Mouse (Mus musculus) gastrocnemius, postnatal 4 days (tissue): Measurements from ENCODE around the gene Vmn2r90. TPM values are rescaled to one million over a fixed set of nuclear protein-coding genes. Genes with fewer than 3 reads are reported as not detected.
A peak's percentile ranks its signal among the peaks of the same experiment; 100 is the strongest.
"Not testable (repeated sequence)": the region's sequence is repeated elsewhere in the genome, so short reads cannot be mapped to it uniquely, and the experiment has no call there.

Source experiments
- DNase-seq, 2 experiments: peaks; one replicate each; pipeline ENCODE4 v3.0.0; 2021 to 2022; ENCODE audit warnings: low spot score in 2 of 2, mixed read lengths in 2 of 2
- long read RNA-seq, 2 experiments: library from polyadenylated mRNA; stranded (forward); transcript quantifications; one replicate each; pipeline ENCODE4 v2.0.0; 2021
- total RNA-seq, 2 experiments: library from RNA; stranded (reverse); gene quantifications; 2 replicates each; pipeline ENCODE4 v1.2.3; 2021

Gene Vmn2r90
- total RNA-seq, result not detected
- long read RNA-seq, experiment 1, result 0 reads
- long read RNA-seq, experiment 2, result 0 reads

DNA sequence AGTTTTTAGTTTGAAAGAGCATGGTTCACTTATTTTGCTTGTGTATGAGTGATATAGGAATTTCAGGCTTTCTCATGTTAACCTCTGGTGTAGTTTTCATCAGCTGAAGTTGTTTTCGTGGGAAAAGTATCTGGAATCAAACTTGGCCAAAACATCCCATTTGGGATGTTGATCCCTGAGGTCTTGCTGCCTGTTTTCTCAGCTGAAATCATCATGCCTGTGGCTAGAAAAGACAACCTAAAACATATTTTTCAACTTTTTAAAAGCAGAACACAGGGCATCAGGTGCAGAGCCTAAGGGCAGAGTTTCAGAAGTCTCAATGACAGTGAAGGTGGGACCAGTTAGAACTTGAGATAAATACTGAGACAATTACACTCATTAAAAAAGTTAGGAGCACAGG lies at the start of gene Vmn2r90:
TSS of gene Vmn2r90 (plus strand) at position 301 of the 400 bp plus-strand sequence.
- DNase-seq, result no peak

DNA sequence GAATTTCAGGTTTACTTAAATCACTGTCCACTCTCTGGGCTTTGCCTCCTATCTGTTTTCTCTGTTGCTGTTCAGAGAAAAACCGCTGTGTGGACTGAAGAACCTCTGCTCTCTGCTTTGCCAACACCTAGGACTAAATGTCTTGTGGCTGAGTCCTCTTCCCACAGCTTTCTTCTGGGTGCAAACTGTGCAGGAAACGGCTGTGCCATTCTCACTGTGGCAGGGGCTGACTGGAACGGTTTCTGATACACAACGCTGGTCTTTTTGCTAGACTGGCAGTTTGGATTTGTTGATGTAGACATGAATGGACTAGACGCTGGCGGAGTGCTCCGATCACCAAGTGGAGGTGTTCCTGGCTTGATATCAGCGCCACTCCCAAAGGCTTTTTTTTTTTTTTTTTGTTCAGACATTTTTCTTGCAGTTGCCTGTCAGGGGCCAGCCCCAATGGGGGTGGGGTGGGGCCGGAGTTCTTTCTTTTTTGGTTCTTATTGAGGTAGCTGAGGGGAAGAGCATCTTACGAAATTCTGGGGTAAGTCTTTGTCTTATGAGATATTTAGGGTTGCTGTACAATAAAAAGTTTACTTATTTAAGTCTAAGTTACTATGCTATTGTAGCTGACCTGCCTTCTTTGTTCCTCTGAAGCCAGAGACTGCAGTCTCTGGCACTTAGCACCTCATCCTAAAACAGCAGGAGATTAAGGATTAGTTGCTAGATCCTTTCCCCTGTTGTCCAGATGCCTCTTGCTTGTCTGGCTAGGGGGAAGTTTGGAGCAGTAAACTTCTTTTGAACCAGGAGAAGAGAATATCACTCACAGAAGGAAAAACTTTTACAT lies 48.3 kb upstream of the Vmn2r90 start:
- DNase-seq, result no peak

DNA sequence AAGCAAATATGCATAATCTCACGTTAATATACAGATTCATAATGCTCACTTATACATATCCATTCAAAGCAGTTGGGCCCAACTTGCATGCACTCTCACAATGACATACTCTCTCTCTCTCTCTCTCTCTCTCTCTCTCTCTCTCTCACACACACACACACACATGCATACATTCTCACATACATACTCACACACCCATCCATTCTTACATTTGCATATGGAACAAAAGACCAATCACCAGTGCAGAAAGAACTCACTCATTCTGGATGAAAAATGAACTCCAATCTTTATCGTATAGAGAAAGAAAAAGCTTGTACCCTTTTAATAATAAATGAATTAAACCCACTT lies 47.7 kb upstream of the Vmn2r90 start:
- no peak for DNase-seq

DNA sequence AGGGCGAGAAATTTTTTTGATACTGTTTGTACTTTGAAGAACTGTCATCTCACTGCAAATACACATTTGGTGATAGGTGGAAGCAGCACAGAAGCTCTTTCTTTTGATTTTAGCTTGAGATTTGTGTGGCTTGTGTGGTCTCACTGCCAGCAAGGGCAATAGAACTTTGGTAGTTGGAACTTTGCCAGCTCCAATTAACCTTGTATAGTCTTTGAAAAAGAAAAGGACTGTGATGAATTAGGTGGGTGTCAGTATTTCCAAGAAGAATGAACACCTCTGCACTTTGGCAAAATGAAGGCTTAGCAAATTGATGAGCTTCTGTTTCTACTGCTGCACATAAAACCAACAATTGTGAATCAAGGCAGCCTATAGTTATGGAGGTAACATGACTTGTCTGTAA lies 24.8 kb upstream of the Vmn2r90 start:
- DNase-seq, result no peak

DNA sequence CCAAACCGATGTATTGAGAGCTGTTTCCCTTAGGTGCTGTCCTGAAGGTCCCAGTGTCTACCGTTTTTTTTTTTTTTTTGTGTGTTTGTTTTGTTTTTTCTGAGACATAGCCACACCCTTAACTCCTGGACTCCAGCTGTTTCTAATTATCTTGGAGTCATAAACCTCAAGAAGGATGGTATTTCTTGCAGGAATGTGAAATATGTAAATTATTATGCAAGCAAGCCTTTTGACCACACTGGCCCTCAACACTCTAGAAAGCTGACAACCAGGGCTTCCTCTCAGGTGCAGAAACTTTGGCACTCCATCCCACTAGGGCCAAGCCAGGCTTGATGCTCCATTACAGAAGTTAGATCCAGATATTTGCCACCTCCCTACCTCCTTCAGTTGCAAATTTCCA lies 12.9 kb upstream of the Vmn2r90 start:
- no peak for DNase-seq

DNA sequence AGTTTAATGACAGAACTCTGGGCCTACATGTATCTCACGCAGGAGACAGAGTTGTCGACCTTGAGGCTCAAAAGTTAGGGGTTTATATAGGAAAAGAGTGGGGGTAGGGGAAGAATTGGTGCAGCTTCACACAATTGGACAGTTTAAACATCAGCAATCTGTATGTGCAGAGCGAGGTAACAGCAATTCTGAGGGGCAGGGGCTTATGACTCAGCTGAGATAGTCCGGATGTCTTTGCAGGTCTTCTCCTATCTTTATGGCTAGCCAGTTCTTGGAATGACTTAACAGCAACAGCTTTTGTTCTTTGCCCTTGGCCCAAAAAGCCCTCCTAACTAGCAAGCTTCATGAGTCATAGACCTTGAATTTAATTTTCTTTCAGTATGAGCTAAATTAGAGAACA lies 28.8 kb downstream of the Vmn2r90 start:
- DNase-seq, result not testable (repeated sequence)

DNA sequence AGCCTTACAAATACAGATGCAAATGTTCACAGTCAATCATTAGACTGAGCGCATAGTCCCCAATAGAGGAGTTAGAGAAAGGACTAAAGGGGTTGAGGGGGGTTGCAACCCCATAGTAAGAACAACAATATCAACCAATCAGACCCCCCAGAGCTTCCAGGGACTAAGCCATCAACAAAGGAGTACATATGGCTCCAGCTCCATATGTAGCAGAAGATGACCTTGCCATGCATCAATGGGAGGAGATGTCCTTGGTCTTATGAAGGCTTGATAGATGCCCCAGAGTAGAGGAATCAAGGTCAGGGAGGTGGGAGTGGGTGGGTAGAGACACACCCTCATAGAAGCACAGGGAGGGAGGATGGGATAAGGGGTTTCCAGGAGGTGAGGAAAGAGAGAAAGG lies 35.1 kb downstream of the Vmn2r90 start:
- no peak for DNase-seq

DNA sequence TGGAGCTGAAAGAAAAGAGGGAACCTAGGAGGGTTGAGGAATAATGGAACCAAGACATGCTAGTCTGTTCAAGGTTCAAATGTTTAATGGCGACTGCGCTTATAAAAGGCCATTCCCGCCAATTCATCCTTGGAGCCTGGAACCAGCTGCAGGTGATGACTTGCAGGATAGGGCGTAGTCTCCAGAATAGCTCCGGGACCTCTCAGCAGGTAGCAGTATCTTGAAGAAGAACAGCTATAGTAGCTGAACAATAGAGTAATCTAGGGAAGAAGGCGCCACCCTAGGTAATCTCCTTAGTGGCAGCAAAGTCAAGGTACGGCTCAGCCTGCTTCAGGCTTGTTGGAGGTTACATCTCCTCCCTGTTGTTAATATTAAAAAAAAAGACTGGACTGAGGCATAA lies 35.8 kb downstream of the Vmn2r90 start:
- not testable (repeated sequence) for DNase-seq

DNA sequence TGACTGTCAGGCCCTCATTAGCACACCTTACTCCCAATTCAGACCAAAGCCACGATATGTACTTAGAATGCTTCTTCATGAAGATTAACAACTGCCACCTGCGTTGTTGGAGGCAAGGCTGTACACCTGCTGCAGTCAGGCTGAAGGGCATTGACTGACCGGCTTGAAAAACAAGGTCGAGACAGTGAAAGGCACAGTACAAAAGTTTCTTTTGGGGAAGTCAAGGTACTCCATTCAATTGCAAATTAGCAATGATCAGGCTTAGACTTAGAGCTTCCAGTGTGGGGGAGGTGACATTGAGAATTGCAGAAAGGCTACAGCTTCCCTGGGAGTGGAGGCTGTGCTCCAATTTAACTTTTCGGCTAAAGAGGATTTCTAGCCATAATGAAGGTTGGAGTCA lies 36.4 kb downstream of the Vmn2r90 start:
- DNase-seq, result not testable (repeated sequence)

DNA sequence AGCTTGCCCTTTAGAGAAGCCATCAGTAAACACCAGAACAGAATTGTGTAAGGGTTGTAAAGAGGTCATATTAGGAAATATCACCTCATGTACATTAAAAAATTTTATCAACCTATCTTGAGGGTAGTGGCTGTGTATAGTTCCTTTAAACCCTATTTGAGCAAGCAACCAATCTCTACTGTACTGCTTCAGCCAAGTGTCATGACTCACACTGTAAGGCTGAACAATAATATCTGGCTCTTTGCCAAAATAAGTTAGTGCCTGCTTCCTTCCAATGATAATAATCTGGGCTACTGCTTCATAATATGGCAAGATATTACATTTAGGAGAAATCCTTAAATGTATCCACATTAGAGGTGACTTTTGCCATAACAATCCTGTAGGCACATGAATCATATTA lies 38.0 kb downstream of the Vmn2r90 start:
- not testable (repeated sequence) for DNase-seq

DNA sequence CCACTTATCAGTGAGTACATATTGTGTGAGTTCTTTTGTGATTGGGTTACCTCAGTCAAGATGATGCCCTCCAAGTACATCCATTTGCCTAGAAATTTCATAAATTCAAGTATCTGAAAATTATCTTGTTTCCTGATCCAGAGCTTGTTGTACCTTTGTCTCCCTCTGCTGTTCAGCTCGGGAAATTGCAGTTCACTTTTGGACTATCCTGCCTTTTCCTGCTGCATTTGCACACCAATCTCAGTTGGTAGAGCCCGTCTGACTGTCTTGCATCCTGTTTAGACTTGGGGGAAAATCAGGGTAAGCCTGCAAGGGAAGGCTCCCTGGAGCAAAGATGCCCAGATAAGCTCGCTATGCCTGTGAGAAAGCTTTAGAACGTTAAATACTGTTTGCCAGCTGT lies 45.8 kb downstream of the Vmn2r90 start:
- DNase-seq, result peak in 1 of 2 experiments; percentile 17

DNA sequence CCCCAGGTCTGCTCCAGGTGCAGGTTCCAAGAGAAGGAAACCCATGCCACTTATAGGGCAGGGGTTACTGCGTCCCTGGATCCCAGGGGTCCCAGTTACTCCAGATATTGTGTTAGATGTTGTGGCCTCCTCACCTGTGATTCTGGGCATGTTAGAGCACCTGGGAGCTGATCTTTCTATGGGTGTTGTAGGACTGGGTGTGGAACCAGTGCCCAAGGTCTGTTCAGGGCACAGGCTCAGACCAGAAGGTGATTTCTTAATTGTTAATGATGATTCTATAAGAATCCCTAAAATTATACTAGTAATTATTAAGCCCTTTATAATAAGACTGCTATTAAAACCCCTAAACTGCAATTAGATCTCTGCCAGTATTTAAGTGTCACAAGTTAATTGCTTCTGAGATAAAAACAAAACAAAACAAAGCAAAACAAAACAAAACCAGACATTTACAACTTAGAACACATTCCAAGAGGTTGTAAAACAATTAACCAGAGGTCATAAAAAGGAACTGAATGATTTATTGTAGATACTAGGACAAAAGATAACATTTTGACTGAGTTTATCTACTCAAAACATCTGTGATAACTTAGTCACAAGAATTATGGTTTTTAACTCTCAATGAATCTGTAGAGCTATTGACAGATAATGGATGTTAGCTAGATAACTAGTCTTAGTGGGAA lies 59.2 kb downstream of the Vmn2r90 start:
- DNase-seq, result no peak

DNA sequence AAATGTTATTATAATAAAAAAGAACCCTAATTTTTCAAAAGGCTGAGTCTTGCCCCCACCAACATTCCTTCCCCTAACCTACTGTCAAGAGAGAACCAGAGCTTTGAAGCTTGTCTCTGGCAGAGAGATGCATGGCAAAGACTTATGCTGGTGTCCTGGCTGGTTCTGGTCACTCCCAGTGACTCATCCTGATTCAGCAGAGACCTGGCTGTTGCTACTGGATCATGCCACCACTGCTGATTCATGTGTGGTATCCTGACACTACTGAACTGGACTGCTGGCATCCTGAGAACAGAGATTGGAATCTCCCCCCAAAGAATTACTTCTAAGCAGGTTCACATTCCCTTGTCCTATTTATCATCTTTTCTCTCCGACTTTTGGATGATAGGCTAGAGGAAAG lies 60.7 kb downstream of the Vmn2r90 start:
- DNase-seq, result no peak

DNA sequence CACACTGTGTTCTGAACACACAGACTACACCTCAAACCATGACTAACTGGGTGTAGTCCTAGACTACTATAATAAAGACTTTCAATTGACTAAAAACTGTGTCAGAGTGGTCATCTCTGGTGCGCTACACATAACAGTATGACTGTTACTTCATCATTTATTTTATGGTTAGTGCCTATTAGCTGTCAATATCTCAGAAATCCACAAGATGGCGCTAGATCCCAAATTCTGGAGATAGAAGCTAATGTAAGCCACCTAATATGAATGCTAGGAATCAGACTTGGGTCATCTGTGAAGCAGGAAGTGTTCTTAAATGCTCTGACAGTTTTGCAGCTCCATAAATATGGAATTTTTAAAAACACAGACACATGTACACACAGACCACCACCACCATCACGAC lies 62.9 kb downstream of the Vmn2r90 start:
- peak in 1 of 2 experiments; percentile 9 for DNase-seq

Other genes with a start within 250 kb of the Vmn2r90 start
- gene Lnpep, start 78.7 kb upstream of the Vmn2r90 start, total RNA-seq, result 100 to 1,000 TPM; 103 to 115 TPM
- gene Spaca6, start 123.4 kb downstream of the Vmn2r90 start, total RNA-seq, result 10 to 100 TPM; 37.3 to 49.3 TPM
- under 1 TPM; 0.18 to 0.69 TPM for gene Has1, start 151.5 kb downstream of the Vmn2r90 start, total RNA-seq
- under 1 TPM; 0.20 to 0.26 TPM for gene Fpr1, start 180.2 kb downstream of the Vmn2r90 start, total RNA-seq
- under 1 TPM in 1 of 2 experiments, not detected in 1; 0.98 TPM for gene Fpr2, start 184.1 kb downstream of the Vmn2r90 start, total RNA-seq
- gene Fpr3, start 184.1 kb downstream of the Vmn2r90 start, total RNA-seq, result not detected